Mouse (Mus musculus): Measurements from ENCODE around the gene Ndufc1.

DNA sequence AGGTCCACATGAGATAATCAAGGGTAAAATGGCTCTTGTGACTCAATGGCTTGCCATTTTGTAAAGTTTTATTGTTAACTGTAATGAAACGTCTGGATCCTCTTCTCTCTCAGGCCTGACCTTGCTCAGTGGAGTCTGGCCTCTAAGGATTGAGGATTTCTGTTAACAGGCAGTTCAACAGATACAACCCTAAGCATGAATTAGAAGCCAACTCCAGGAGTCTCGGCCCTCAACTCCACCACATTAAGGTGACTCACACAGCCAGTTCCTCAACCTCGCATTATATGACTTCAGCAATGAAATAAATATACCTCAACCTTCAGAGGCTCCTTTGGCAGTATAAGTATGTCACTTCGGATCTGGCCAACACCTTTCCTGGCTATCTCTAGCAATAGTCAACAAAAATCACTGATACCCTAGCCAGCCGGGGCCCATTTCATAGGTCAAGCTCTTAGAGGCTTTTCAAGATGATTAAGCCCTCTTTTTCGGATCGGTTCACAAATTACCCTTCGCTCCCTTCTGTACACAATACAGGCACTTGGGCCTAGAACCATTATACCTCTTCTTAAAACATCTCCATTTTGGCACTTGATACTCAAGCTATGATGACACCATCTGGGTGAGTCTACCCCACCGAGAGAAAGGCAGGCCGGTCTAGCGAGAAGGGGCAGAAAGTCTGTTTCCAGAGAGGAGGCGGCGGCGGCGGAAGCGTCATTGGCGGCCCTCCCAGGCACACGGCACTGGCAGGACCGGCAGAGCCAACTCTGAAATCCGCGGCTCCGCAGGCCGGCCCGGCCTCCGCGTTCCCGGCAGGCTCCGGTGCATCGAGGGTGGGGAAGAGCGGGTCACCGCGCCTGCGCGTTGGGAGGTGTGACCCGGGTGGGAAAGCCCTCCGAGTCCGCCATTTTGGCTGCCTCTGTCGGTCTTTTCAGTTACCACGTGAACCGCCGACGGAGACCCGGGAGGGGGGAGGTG is 6.6 kb upstream of the Ndufc1 start, which contains the start of gene Naa15:
- TF ChIP-seq POLR2A (IDR thresholded peaks at IDR 0.05; ENCODE audit: low read depth, low read length) (peak; percentile 47), CTCF (IDR thresholded peaks at IDR 0.05; ENCODE audit: extremely low read depth, insufficient read length, insufficient replicate concordance, low read depth, low read length) (no peak)

Data from small intestine, adult 2 months (tissue).